Mouse (Mus musculus): ENCODE results near the gene Slc5a10.

The Slc5a10 gene

DNA sequence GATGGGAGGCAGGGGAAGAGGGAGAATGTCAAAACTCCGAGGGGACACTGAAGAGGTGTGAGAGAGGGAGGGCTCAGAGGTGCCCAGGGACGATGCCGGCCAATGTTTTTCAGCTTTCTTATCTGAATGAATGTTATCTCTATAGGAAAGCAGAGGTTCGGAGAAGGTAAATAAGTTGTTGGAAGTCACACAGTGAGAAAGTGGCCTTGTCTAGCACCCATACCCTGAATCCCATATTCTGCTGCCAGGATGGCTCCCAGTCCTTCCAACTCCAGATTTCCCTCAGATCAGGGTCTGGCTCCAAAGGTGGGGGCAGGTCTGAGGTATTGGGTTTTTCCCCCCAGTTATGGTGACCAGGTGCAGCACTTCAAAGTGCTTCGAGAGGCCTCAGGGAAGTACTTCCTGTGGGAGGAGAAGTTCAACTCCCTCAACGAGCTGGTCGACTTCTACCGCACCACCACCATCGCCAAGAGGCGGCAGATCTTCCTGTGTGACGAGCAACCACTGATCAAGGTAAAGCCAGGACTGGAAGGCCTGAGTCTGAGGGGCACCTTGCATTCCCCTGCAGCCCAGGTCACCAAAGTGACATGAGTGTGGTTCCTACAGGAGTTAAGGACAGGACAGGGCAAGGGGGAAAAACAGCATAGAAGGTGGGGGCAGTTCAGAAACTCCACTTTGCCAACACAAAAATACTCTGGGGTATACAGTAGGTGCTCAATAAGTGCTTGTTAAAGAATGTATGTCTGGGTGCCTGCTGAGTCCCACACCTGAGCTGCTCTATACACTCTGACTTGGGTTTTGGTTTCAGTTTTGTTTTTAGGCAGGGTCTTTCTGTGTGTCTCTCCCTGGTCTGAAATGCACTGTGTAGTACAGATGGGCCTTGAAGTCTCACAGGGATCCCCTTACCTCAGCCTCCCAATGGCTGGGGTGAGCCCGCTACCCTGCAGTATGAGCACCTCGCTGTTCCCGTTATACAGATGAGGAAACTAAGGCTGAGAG, 50.8 kb downstream of the Slc5a10 start:
- no peak for DNase-seq (ENCODE audit: low spot score in 2 of 2)

- DNase-seq (ENCODE audit: low spot score in 2 of 2) = no peak
Measured at GRCm38 (mm10) chr11:61667782-61668181, 52.8 kb downstream of the Slc5a10 start.

GRCm38 (mm10) chr11:61667248-61667647, 53.4 kb downstream of the Slc5a10 start:
- DNase-seq (ENCODE audit: low spot score in 2 of 2) = no peak

- DNase-seq (ENCODE audit: low spot score in 2 of 2) = peak in 1 of 2 experiments; percentile 13
Measured at GRCm38 (mm10) chr11:61665991-61666799, 54.4 kb downstream of the Slc5a10 start.

DNA sequence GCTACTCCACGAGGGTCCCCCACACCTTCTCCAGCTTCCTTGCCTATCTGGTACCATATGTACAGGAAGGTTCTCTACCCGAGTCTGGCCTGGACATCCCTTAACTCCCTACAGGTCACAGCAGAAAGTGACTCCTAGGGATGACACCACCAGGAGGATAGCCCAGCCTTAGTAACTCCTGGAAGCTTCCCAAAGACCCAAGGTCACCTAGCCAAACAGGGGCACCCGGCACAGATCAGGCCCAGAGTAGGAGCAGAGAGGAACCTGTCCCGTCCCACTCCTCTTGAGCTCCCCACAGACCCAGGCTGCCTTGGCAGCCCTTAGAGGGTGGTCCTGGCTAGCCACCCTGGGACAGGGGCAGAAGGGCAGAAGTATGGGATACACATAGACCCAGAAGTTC, 55.2 kb downstream of the Slc5a10 start:
- DNase-seq (ENCODE audit: low spot score in 2 of 2) = no peak

- DNase-seq (ENCODE audit: low spot score in 2 of 2) = no peak
Measured at GRCm38 (mm10) chr11:61662189-61662588, 58.4 kb downstream of the Slc5a10 start.

GRCm38 (mm10) chr11:61660806-61661392, 59.7 kb downstream of the Slc5a10 start:
- DNase-seq (ENCODE audit: low spot score in 2 of 2) = no peak

- DNase-seq (ENCODE audit: low spot score in 2 of 2) = no peak
Measured at GRCm38 (mm10) chr11:61660001-61660400, 60.6 kb downstream of the Slc5a10 start.

DNA sequence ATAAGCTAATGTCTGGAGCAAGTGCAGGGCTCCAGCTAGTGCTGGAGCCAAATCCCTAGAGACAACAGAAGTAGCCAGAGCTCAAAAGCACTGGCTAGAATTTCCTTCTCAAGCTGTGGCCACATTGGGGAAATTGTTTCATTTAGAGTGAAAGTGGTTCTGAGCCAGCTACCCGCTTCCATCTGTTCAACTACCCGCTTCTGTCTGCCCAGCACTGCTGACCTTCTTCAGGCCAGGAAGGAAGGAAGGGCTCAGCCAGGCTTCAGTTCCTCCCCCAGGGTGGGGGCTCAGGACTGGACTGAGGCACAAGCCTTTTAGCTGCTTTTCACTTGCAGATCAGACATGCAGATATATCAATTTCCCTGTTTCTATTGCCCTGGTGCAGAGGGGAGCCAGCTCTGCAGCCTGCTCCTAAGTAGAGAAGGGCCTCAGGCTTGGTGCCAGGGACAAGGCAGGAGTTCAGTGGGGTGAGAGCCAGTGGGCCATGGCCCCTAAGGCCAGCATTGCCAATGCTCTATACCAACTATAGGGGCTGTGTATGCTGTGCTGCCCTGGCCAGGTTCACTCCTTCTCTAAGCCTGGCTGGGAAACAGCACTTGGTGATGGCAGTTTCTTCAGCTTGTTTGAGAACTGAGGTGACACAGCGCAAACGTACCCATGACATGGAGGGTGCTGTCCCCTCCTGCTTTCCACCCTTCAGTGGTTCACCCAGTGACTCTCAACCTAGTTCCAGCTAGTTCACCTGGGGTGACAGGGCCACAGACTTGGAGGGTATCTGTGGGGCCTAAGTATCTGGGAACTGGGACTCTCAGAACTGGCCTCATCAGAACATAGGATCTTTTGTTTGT, 61.4 kb downstream of the Slc5a10 start:
- DNase-seq (ENCODE audit: low spot score in 2 of 2) = peak; percentile 38 to 58

- DNase-seq (ENCODE audit: low spot score in 2 of 2) = no peak
Measured at GRCm38 (mm10) chr11:61658360-61658922, 62.2 kb downstream of the Slc5a10 start.

- no peak for DNase-seq (ENCODE audit: low spot score in 2 of 2)
Measured at GRCm38 (mm10) chr11:61657432-61657831, 63.2 kb downstream of the Slc5a10 start.

DNA sequence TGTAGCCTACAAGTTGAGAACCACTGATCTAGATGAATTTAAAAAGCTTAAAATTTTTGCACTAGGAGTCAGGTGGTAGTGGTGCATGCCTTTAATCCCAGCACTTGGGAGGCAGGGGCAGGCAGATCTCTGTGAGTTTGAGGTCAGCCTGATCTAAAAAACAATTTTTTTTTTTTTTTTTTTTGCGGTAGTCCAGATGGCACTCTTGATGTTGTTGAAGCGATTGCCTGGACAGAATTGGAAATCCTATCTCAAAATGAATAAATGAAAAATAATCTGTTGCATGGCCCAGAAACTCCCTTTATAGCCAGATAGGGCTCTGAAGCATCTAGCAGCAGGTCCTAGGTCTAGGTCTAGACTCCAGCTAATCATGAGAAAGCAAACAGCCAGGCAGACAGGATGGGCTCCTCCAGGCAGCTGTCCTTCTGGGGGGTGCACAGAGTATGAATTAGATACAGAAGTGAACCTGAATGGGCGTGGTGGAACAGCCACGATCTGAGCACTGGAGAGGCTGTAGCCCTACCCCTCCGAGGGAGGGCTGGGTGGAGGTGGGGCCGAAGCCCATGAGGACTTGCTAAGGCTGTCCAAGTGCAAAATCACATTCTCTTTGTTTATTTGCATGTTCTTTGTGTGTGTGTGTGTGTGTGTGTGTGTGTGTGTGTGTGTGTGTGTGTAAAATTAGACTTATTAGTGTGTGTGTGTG, 64.3 kb downstream of the Slc5a10 start:
- no peak for DNase-seq (ENCODE audit: low spot score in 2 of 2)

DNA sequence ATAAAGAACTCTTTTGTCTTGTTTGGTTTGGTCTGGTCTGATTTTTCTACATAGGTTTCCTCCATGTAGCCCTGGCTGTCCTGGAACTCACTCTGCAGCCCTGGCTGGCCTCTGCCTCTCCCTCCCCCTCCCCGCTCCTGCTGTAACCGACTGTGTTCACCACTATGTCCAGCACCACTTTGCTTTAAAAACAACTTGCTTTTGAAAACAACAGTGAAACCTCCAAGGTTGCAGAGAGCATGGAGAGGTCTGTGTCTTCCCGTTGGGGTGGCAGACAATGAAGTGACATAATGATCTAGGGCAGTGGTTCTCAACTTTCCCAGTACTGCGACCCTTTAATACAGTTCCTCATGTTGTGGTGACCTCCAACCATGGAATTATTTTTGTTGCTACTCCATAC, 65.0 kb downstream of the Slc5a10 start:
- DNase-seq (ENCODE audit: low spot score in 2 of 2) = no peak

DNA sequence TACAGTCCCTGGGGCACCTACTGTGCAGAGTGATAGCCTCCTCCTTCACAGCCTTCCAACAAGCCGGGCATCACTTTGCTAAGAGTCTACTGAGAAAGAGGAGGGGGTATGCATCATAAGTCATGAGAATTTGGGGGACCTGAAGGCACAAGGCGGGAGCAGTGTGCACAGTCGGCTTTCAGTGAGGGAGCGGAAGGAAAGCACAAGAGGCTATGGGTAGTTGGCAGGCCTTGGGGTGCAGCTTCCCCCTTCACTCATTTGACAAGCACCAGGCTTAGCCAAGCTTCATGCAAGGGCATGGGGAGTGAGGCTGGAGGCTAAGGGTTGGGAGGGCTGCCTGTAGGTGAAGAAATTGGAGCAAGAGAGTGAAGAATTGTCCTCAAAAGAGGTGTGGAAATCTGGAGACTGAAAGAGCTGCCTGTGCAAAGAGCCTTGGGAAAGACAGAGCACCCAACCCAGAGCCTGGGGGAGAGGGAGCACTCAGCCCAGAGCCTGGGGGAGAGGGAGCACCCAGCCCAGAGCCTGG, 65.8 kb downstream of the Slc5a10 start:
- DNase-seq (ENCODE audit: low spot score in 2 of 2) = no peak

DNA sequence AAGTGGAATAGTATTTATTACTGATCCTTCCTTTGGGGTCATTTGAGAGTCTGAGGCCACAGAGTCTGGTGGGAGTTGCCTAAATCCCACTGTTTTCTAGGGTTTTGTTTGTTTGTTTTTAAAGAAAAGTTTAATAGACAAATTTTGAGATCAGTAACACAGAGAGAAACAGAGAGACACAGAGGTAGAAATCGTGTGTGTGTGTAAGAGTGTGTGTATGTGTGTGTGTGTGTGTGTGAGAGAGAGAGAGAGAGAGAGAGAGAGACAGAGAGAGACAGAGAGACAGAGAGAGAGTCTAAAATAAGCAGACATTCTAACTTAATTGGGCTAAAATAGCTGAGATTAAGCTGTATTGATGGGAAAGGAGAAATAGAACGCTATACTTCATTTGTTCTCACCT, 67.1 kb downstream of the Slc5a10 start:
- DNase-seq (ENCODE audit: low spot score in 2 of 2) = no peak

DNA sequence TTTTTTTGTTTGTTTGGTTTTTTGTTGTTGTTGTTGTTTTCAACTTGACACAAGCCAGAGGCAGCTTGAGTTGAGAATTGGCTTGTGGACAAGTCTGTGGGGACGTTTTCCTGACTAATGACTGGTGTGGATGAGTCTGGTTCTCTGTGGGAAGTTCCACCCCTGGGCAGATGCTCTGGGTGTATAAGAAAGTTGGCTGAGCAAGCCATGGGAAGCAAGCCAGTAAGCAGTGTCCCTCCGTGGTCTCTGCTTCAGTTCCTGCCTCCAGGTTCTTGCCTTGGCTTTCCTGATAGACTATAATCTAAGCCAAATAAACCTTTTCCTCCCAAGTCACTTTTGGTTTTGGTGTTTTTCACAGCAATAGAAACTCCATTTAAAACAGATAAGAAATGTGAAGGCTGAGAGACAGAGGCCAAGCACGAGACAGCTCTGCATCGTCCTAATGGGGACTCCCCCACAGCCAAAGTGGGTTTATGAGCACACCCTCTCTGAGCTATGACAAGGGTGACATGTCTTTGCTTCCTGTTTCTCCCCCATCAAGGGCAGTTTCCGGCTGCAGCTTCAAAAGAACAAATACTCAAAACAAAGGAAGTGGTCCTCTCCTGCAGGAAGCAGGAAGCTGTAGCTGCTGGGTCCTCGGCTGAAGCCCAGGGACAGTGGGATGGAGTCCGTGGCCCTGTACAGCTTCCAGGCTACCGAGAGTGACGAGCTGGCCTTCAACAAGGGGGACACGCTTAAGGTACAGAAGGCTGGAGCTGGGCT, 67.8 kb downstream of the Slc5a10 start, which contains the start of gene Grap:
Gene Grap, plus strand, starts transcription at position 580 of the 762 bp plus-strand sequence.
- DNase-seq (ENCODE audit: low spot score in 2 of 2) = peak; percentile 62 to 81

GRCm38 (mm10) chr11:61652216-61652615, 68.4 kb downstream of the Slc5a10 start:
- DNase-seq (ENCODE audit: low spot score in 2 of 2) = no peak

- DNase-seq (ENCODE audit: low spot score in 2 of 2) = no peak
Measured at GRCm38 (mm10) chr11:61650470-61651265, 70.0 kb downstream of the Slc5a10 start.

Measured in heart, adult 9 months (tissue).